Mouse (Mus musculus) midbrain, postnatal 0 days (tissue): Measurements from ENCODE around the gene Trarg1. TPM values are rescaled to one million over a fixed set of nuclear protein-coding genes. Genes with fewer than 3 reads are reported as not detected.

Source experiments
- ATAC-seq: fragments of 200-750 bp; cut with Nextera tagmentation; 2 replicates; pipeline ENCODE4 v1.8.0; 2017; ENCODE audit warnings: moderate number of reproducible peaks, mild to moderate bottlenecking, moderate TSS enrichment, moderate library complexity; ENCODE audit not compliant: low FRiP score
- DNase-seq: peaks from one replicate; pipeline ENCODE4 v3.0.0-alpha.2; 2015; ENCODE audit warnings: low spot score
- H3K27ac ChIP-seq: fragments of 300-500 bp; sonication (generic); 2 replicates; pipeline ENCODE4 v1.5.1; 2014; ENCODE audit warnings: low read depth, mild to moderate bottlenecking, low read length, mixed read lengths
- H3K27me3 ChIP-seq: fragments of 300-500 bp; sonication (generic); 2 replicates; pipeline ENCODE4 v1.6.1; 2014; ENCODE audit warnings: low read length, control low read depth, mixed read lengths; ENCODE audit not compliant: insufficient read depth
- H3K36me3 ChIP-seq: fragments of 300-500 bp; sonication (generic); 2 replicates; pipeline ENCODE4 v1.6.1; 2014; ENCODE audit warnings: low read length, control low read depth, mixed read lengths; ENCODE audit not compliant: insufficient read depth
- H3K4me1 ChIP-seq: fragments of 300-500 bp; sonication (generic); 2 replicates; pipeline ENCODE4 v1.6.1; 2014; ENCODE audit warnings: mild to moderate bottlenecking, control low read depth, antibody characterized with exemption, low read length, mixed read lengths; ENCODE audit not compliant: insufficient read depth
- H3K4me2 ChIP-seq: fragments of 300-500 bp; sonication (generic); 2 replicates; pipeline ENCODE4 v1.6.1; 2014; ENCODE audit warnings: low read depth, mild to moderate bottlenecking, low read length, mixed read lengths; ENCODE audit not compliant: poor library complexity, severe bottlenecking
- H3K4me3 ChIP-seq: fragments of 300-500 bp; sonication (generic); 2 replicates; pipeline ENCODE4 v1.5.1; 2014; ENCODE audit warnings: low read depth, mild to moderate bottlenecking, low read length, moderate library complexity
- H3K9ac ChIP-seq: fragments of 300-500 bp; sonication (generic); replicated peaks from 2 replicates; pipeline ENCODE4 v1.6.1; 2014; ENCODE audit warnings: mild to moderate bottlenecking, low read length, moderate library complexity, mixed read lengths; ENCODE audit not compliant: poor library complexity, severe bottlenecking
- H3K9me3 ChIP-seq: fragments of 300-500 bp; sonication (generic); 2 replicates; pipeline ENCODE4 v1.6.1; 2016; ENCODE audit warnings: low read length, control low read depth
- CTCF ChIP-seq: IDR thresholded peaks from 2 replicates; pipeline ENCODE4 v1.5.1; 2016; ENCODE audit warnings: antibody characterized with exemption, mild to moderate bottlenecking
- WGBS: fragments of 180-500 bp; shearing (Covaris S2); extraction: QIAGEN DNeasy Blood & Tissue Kit; methylation state at CpG from one replicate; pipeline ENCODE4 v1.1.7; 2014; 5-methylcytosine and 5-hydroxymethylcytosine counted together
- polyA plus RNA-seq: library from polyadenylated mRNA; unstranded; fragments of >200 nt; fragmentation: Nextera tagmentation; extraction: Ambion mirVana; gene quantifications from 2 replicates; pipeline ENCODE4 v1.2.1, GENCODE M21; 2015
- total RNA-seq: library from RNA; depleted of rRNA; stranded (reverse); fragments of >200 nt; gene quantifications from 2 replicates; pipeline ENCODE4 v1.2.3, GENCODE M21; 2014

Trarg1 gene
- total and polyA plus RNA-seq, 2 experiments from 2014 or later: 0.27 to 0.80 TPM

GRCm38 (mm10) chr11:76645036-76645435, 34.6 kb upstream of the Trarg1 start:
- Histone ChIP-seq H3K4me2 (no peak overlapping the region), H3K27ac (no peak overlapping the region), H3K27me3 (no peaks in the 10 kb centered on the region), H3K9ac (no peak overlapping the region), H3K4me1 (no peaks in the 10 kb centered on the region), H3K4me3 (no peak overlapping the region), H3K36me3 (no peaks in the 10 kb centered on the region), H3K9me3 (no peaks in the 10 kb centered on the region)
- ATAC-seq (no peak), DNase-seq (no peak)
- no peak for TF ChIP-seq CTCF
- WGBS: 69% methylated on average over 9 of the region's 9 CpGs

GRCm38 (mm10) chr11:76645955-76646354, 33.7 kb upstream of the Trarg1 start:
- H3K4me3 ChIP-seq: peak overlapping the region; percentile 27
- H3K9me3 ChIP-seq: no peaks in the 10 kb centered on the region
- 0 out of 2 replicates have a peak overlapping the region, but pooled peaks have one; percentile 36 for H3K9ac ChIP-seq
- no peaks in the 10 kb centered on the region for H3K27me3 ChIP-seq
- H3K36me3 ChIP-seq: no peaks in the 10 kb centered on the region
- under 1% methylated on average over 19 of the region's 19 CpGs for WGBS
- DNase-seq (peak; percentile 95), ATAC-seq (peak; percentile 75)
- peak overlapping the region; percentile 54 for H3K4me2 ChIP-seq
- peak; percentile 97 for TF ChIP-seq CTCF
- H3K4me1 ChIP-seq: no peaks in the 10 kb centered on the region
- 0 out of 2 replicates have a peak overlapping the region, but pooled peaks have one; percentile 38 for H3K27ac ChIP-seq

- no peak for TF ChIP-seq CTCF
- ATAC-seq: no peak
- Histone ChIP-seq H3K4me3 (no peak overlapping the region), H3K4me2 (peak overlapping the region; percentile 31), H3K27ac (no peak overlapping the region), H3K27me3 (no peaks in the 10 kb centered on the region), H3K4me1 (no peaks in the 10 kb centered on the region), H3K9me3 (no peaks in the 10 kb centered on the region), H3K9ac (no peak overlapping the region), H3K36me3 (no peaks in the 10 kb centered on the region)
- peak; percentile 79 for DNase-seq
- WGBS: 4% methylated on average over 7 of the region's 7 CpGs
Measured at GRCm38 (mm10) chr11:76647062-76647461, 32.5 kb upstream of the Trarg1 start.

DNA sequence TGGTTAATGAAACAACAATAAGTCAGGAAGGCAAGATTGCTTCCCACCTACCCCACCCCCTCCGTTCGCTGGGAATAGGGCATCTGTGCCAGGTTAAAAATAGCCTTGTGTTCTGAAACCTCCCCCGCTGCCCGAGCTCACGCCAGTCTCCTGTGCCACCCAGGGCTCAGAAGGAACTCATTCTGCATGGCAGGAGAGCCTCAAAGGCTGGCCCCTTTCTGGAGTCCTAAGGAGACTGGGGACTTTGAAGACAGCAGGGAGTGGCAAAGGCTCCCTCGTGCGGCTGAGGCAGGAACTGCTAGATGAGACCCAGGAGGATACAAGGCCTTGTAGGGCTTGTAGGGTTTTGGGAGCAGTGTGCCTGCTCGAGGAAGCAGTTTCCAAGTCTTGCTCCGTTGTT, 32.1 kb upstream of the Trarg1 start:
- no peak overlapping the region for H3K9ac ChIP-seq
- no peaks in the 10 kb centered on the region for H3K27me3 ChIP-seq
- WGBS: 7% methylated on average over 9 of the region's 9 CpGs
- peak overlapping the region; percentile 31 for H3K4me2 ChIP-seq
- ATAC-seq (0 out of 2 replicates have a peak, but pooled peaks have one; percentile 24), DNase-seq (peak; percentile 72)
- H3K27ac ChIP-seq: no peak overlapping the region
- H3K4me1 ChIP-seq: no peaks in the 10 kb centered on the region
- no peaks in the 10 kb centered on the region for H3K9me3 ChIP-seq
- H3K36me3 ChIP-seq: no peaks in the 10 kb centered on the region
- peak; percentile 78 for TF ChIP-seq CTCF
- H3K4me3 ChIP-seq: no peak overlapping the region

GRCm38 (mm10) chr11:76650862-76651560, 28.6 kb upstream of the Trarg1 start:
- no peak for TF ChIP-seq CTCF
- Histone ChIP-seq H3K9ac (no peak overlapping the region), H3K36me3 (no peaks in the 10 kb centered on the region), H3K4me1 (no peaks in the 10 kb centered on the region), H3K27me3 (no peaks in the 10 kb centered on the region), H3K27ac (no peak overlapping the region), H3K9me3 (no peaks in the 10 kb centered on the region), H3K4me3 (no peak overlapping the region), H3K4me2 (no peak overlapping the region)
- ATAC-seq: no peak
- 62% methylated on average over 10 of the region's 14 CpGs for WGBS
- DNase-seq: peak; percentile 45

DNA sequence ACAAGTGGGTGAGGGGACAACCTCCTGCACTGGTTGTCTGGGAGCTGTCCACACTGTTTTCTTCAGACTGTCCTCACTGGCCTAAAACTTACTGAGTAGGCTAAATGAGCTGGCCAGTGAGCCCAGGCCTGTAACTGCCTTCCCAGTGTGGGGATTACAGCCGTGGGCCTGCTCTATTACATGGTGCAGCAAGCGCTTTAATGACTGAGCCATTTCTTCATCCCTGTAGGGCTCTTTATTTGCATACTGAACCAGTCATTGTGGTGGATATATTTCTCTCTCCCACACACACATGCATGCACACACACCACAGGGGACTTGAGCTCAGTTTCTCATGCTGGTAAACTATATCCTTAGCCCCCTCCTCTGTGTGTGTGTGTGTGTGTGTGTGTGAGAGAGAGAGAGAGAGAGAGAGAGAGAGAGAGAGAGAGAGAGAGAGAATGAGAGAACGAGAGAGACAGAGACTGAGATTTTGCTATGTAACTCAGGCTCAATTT, 26.7 kb upstream of the Trarg1 start:
- ATAC-seq (no peak), DNase-seq (no peak)
- H3K36me3 ChIP-seq: no peaks in the 10 kb centered on the region
- H3K9me3 ChIP-seq: no peaks in the 10 kb centered on the region
- 38% methylated on average over 3 of the region's 3 CpGs for WGBS
- no peak overlapping the region for H3K27ac ChIP-seq
- H3K27me3 ChIP-seq: no peaks in the 10 kb centered on the region
- no peaks in the 10 kb centered on the region for H3K4me1 ChIP-seq
- no peak for TF ChIP-seq CTCF
- no peak overlapping the region for H3K4me2 ChIP-seq
- no peak overlapping the region for H3K9ac ChIP-seq
- H3K4me3 ChIP-seq: no peak overlapping the region
